Mouse (Mus musculus) brain, embryonic 18.5 days (tissue): ENCODE data around the gene Plekhh1.

Experiments used
- DNase-seq: peaks from one replicate; pipeline ENCODE4 v3.0.0-alpha.2; 2012; ENCODE audit warnings: low read depth, low spot score

The Plekhh1 gene

GRCm38 (mm10) chr12:79070736-79071333 is 41.9 kb downstream of the Plekhh1 start:
- no peak for DNase-seq

- DNase-seq, result no peak
These were observed 43.6 kb downstream of the Plekhh1 start for GRCm38 (mm10) chr12:79072576-79072975.

GRCm38 (mm10) chr12:79073362-79073761 is 44.4 kb downstream of the Plekhh1 start:
- no peak for DNase-seq

GRCm38 (mm10) chr12:79089182-79089812 is 60.3 kb downstream of the Plekhh1 start, which contains the start of gene Pigh:
Pigh (minus strand) TSS chr12:79089651.
- peak; percentile 79 for DNase-seq

GRCm38 (mm10) chr12:79092569-79092968 is 63.6 kb downstream of the Plekhh1 start:
- no peak for DNase-seq

- no peak for DNase-seq
These were observed 68.3 kb downstream of the Plekhh1 start for GRCm38 (mm10) chr12:79097106-79097752.

GRCm38 (mm10) chr12:79103773-79104172 is 74.8 kb downstream of the Plekhh1 start:
- no peak for DNase-seq

GRCm38 (mm10) chr12:79104544-79104943 is 75.6 kb downstream of the Plekhh1 start:
- DNase-seq, result no peak

- DNase-seq, result no peak
These were observed 76.3 kb downstream of the Plekhh1 start for GRCm38 (mm10) chr12:79105312-79105711.

GRCm38 (mm10) chr12:79118991-79119390 is 90.0 kb downstream of the Plekhh1 start:
- DNase-seq, result no peak

- no peak for DNase-seq
These were observed 93.9 kb downstream of the Plekhh1 start for GRCm38 (mm10) chr12:79122820-79123219.

- DNase-seq, result no peak
These were observed 101.6 kb downstream of the Plekhh1 start, which contains the start of gene Arg2 for GRCm38 (mm10) chr12:79130299-79131177. Arg2 (plus strand) TSS chr12:79130777.
